Mouse (Mus musculus): ENCODE measurements around the gene Plxnc1. TPM values are rescaled to one million over a fixed set of nuclear protein-coding genes. Genes with fewer than 3 reads are reported as not detected.

Plxnc1 gene
- polyA plus RNA-seq, 1 experiment from 2014 or later = 1.5 TPM

- ATAC-seq (ENCODE audit: insufficient read depth, low FRiP score, low read depth) = no peak
- Histone ChIP-seq H3K27me3 (replicated peaks) (no peaks in the 10 kb centered on the region), H3K4me1 (no peaks in the 10 kb centered on the region), H3K4me3 (replicated peaks) (no peak overlapping the region), H3K4me2 (no peak overlapping the region), H3K27ac (no peak overlapping the region), H3K9ac (no peak overlapping the region), H3K9me3 (no peaks in the 10 kb centered on the region), H3K36me3 (no peaks in the 10 kb centered on the region)
- 53% methylated on average over 9 of the region's 9 CpGs for WGBS
Measured at GRCm38 (mm10) chr10:94974345-94975098, 29.9 kb upstream of the Plxnc1 start.

- no peaks in the 10 kb centered on the region for H3K36me3 ChIP-seq
- no peak overlapping the region for H3K27ac ChIP-seq
- no peak overlapping the region for H3K9ac ChIP-seq
- H3K4me1 ChIP-seq = no peaks in the 10 kb centered on the region
- no peak for ATAC-seq (ENCODE audit: insufficient read depth, low FRiP score, low read depth)
- H3K4me2 ChIP-seq = no peak overlapping the region
- WGBS = 78% methylated on average over 3 of the region's 3 CpGs
- no peaks in the 10 kb centered on the region for H3K27me3 ChIP-seq (replicated peaks)
- H3K4me3 ChIP-seq (replicated peaks) = no peak overlapping the region
- H3K9me3 ChIP-seq = no peaks in the 10 kb centered on the region
Measured at GRCm38 (mm10) chr10:94971625-94972161, 27.1 kb upstream of the Plxnc1 start.

GRCm38 (mm10) chr10:94970221-94970620 is 25.6 kb upstream of the Plxnc1 start:
- WGBS = 72% methylated on average over 6 of the region's 6 CpGs
- no peak overlapping the region for H3K27ac ChIP-seq
- no peaks in the 10 kb centered on the region for H3K36me3 ChIP-seq
- H3K4me3 ChIP-seq (replicated peaks) = no peak overlapping the region
- H3K27me3 ChIP-seq (replicated peaks) = no peaks in the 10 kb centered on the region
- no peaks in the 10 kb centered on the region for H3K9me3 ChIP-seq
- H3K4me1 ChIP-seq = no peaks in the 10 kb centered on the region
- H3K9ac ChIP-seq = no peak overlapping the region
- H3K4me2 ChIP-seq = no peak overlapping the region
- ATAC-seq (ENCODE audit: insufficient read depth, low FRiP score, low read depth) = no peak

- ATAC-seq (ENCODE audit: insufficient read depth, low FRiP score, low read depth) = no peak
- Histone ChIP-seq H3K9ac (no peak overlapping the region), H3K4me1 (no peaks in the 10 kb centered on the region), H3K9me3 (no peaks in the 10 kb centered on the region), H3K4me2 (no peak overlapping the region), H3K36me3 (no peaks in the 10 kb centered on the region), H3K27me3 (replicated peaks) (no peaks in the 10 kb centered on the region), H3K4me3 (replicated peaks) (no peak overlapping the region), H3K27ac (no peak overlapping the region)
- WGBS = 77% methylated on average over 7 of the region's 7 CpGs
Measured at GRCm38 (mm10) chr10:94967468-94967867, 22.8 kb upstream of the Plxnc1 start.

- no peak overlapping the region for H3K9ac ChIP-seq
- 85% methylated on average over 7 of the region's 7 CpGs for WGBS
- H3K27ac ChIP-seq = no peak overlapping the region
- no peak for ATAC-seq (ENCODE audit: insufficient read depth, low FRiP score, low read depth)
- H3K4me1 ChIP-seq = no peaks in the 10 kb centered on the region
- no peaks in the 10 kb centered on the region for H3K27me3 ChIP-seq (replicated peaks)
- no peaks in the 10 kb centered on the region for H3K36me3 ChIP-seq
- no peaks in the 10 kb centered on the region for H3K9me3 ChIP-seq
- H3K4me3 ChIP-seq (replicated peaks) = no peak overlapping the region
- no peak overlapping the region for H3K4me2 ChIP-seq
Measured at GRCm38 (mm10) chr10:94966789-94967188, 22.2 kb upstream of the Plxnc1 start.

- no peak overlapping the region for H3K4me3 ChIP-seq (replicated peaks)
- H3K27ac ChIP-seq = no peak overlapping the region
- no peaks in the 10 kb centered on the region for H3K4me1 ChIP-seq
- H3K9ac ChIP-seq = no peak overlapping the region
- no peaks in the 10 kb centered on the region for H3K9me3 ChIP-seq
- ATAC-seq (ENCODE audit: insufficient read depth, low FRiP score, low read depth) = no peak
- no peaks in the 10 kb centered on the region for H3K36me3 ChIP-seq
- WGBS = 88% methylated on average over 3 of the region's 3 CpGs
- H3K27me3 ChIP-seq (replicated peaks) = no peaks in the 10 kb centered on the region
- H3K4me2 ChIP-seq = no peak overlapping the region
Measured at GRCm38 (mm10) chr10:94965093-94965492, 20.5 kb upstream of the Plxnc1 start.

GRCm38 (mm10) chr10:94962005-94962404 is 17.4 kb upstream of the Plxnc1 start:
- Histone ChIP-seq H3K27me3 (replicated peaks) (no peaks in the 10 kb centered on the region), H3K36me3 (no peaks in the 10 kb centered on the region), H3K4me3 (replicated peaks) (no peak overlapping the region), H3K9me3 (no peaks in the 10 kb centered on the region), H3K9ac (no peak overlapping the region), H3K4me2 (no peak overlapping the region), H3K27ac (no peak overlapping the region), H3K4me1 (no peaks in the 10 kb centered on the region)
- ATAC-seq (ENCODE audit: insufficient read depth, low FRiP score, low read depth) = no peak
- 73% methylated on average over 10 of the region's 10 CpGs for WGBS

GRCm38 (mm10) chr10:94961283-94961682 is 16.6 kb upstream of the Plxnc1 start:
- no peaks in the 10 kb centered on the region for H3K27me3 ChIP-seq (replicated peaks)
- H3K27ac ChIP-seq = no peak overlapping the region
- ATAC-seq (ENCODE audit: insufficient read depth, low FRiP score, low read depth) = no peak
- H3K36me3 ChIP-seq = no peaks in the 10 kb centered on the region
- H3K9me3 ChIP-seq = no peaks in the 10 kb centered on the region
- WGBS = 76% methylated on average over 11 of the region's 11 CpGs
- H3K9ac ChIP-seq = no peak overlapping the region
- no peak overlapping the region for H3K4me2 ChIP-seq
- no peaks in the 10 kb centered on the region for H3K4me1 ChIP-seq
- no peak overlapping the region for H3K4me3 ChIP-seq (replicated peaks)

GRCm38 (mm10) chr10:94958311-94958710 is 13.7 kb upstream of the Plxnc1 start:
- WGBS = 9% methylated on average over 7 of the region's 7 CpGs
- H3K4me1 ChIP-seq = no peaks in the 10 kb centered on the region
- H3K4me2 ChIP-seq = no peak overlapping the region
- no peaks in the 10 kb centered on the region for H3K36me3 ChIP-seq
- no peaks in the 10 kb centered on the region for H3K27me3 ChIP-seq (replicated peaks)
- ATAC-seq (ENCODE audit: insufficient read depth, low FRiP score, low read depth) = no peak
- no peak overlapping the region for H3K9ac ChIP-seq
- H3K9me3 ChIP-seq = no peaks in the 10 kb centered on the region
- H3K4me3 ChIP-seq (replicated peaks) = no peak overlapping the region
- H3K27ac ChIP-seq = no peak overlapping the region

GRCm38 (mm10) chr10:94957705-94958104 is 13.1 kb upstream of the Plxnc1 start:
- whole genome bisulfite sequencing = 79% methylated on average over 7 of the region's 7 CpGs
- H3K27me3 ChIP-seq (replicated peaks) = no peaks in the 10 kb centered on the region
- no peak overlapping the region for H3K27ac ChIP-seq
- no peak overlapping the region for H3K9ac ChIP-seq
- H3K9me3 ChIP-seq = no peaks in the 10 kb centered on the region
- H3K36me3 ChIP-seq = no peaks in the 10 kb centered on the region
- H3K4me2 ChIP-seq = no peak overlapping the region
- H3K4me3 ChIP-seq (replicated peaks) = no peak overlapping the region
- H3K4me1 ChIP-seq = no peaks in the 10 kb centered on the region
- ATAC-seq (ENCODE audit: insufficient read depth, low FRiP score, low read depth) = no peak

- ATAC-seq (ENCODE audit: insufficient read depth, low FRiP score, low read depth) = no peak
- Histone ChIP-seq H3K27ac (no peak overlapping the region), H3K4me3 (replicated peaks) (no peak overlapping the region), H3K9ac (no peak overlapping the region), H3K4me1 (peaks cover 16% of the 10 kb centered on the region), H3K4me2 (no peak overlapping the region), H3K27me3 (replicated peaks) (peaks cover 26% of the 10 kb centered on the region), H3K36me3 (no peaks in the 10 kb centered on the region), H3K9me3 (no peaks in the 10 kb centered on the region)
- WGBS = 68% methylated on average over 10 of the region's 10 CpGs
Measured at GRCm38 (mm10) chr10:94947915-94948675, 3.5 kb upstream of the Plxnc1 start.

- 40% methylated on average over 7 of the region's 7 CpGs for WGBS
- H3K9ac ChIP-seq = no peak overlapping the region
- H3K4me3 ChIP-seq (replicated peaks) = no peak overlapping the region
- no peak overlapping the region for H3K4me2 ChIP-seq
- no peak overlapping the region for H3K27ac ChIP-seq
- ATAC-seq (ENCODE audit: insufficient read depth, low FRiP score, low read depth) = no peak
- no peaks in the 10 kb centered on the region for H3K9me3 ChIP-seq
- H3K4me1 ChIP-seq = peaks cover 18% of the 10 kb centered on the region
- no peaks in the 10 kb centered on the region for H3K36me3 ChIP-seq
- peaks cover 27% of the 10 kb centered on the region for H3K27me3 ChIP-seq (replicated peaks)
Measured at GRCm38 (mm10) chr10:94947386-94947785, 2.8 kb upstream of the Plxnc1 start.
